Mouse (Mus musculus) cerebellum, adult 11 months (tissue): ENCODE results near the gene Zmynd15.
A peak's percentile ranks its signal among the peaks of the same experiment; 100 is the strongest.
"Not testable (repeated sequence)": the region's sequence is repeated elsewhere in the genome, so short reads cannot be mapped to it uniquely, and the experiment has no call there.

Source experiments
- DNase-seq: peaks from one replicate; pipeline ENCODE4 v3.0.0; 2022

The Zmynd15 gene

GRCm38 (mm10) chr11:70450926-70451325, 8.3 kb upstream of the Zmynd15 start:
- no peak for DNase-seq

- peak; percentile 96 for DNase-seq
These were observed 7.3 kb upstream of the Zmynd15 start, which contains the start of gene Med11 for GRCm38 (mm10) chr11:70451797-70452498. Gene Med11, plus strand, starts transcription at chr11:70451919.

GRCm38 (mm10) chr11:70453261-70454044, 5.8 kb upstream of the Zmynd15 start:
- no peak for DNase-seq

- DNase-seq, result no peak
These were observed 418 bp downstream of the Zmynd15 start, which contains the start of gene Cxcl16 for GRCm38 (mm10) chr11:70459601-70460101. Gene Cxcl16, minus strand, starts transcription at chr11:70459984.

- DNase-seq, result no peak
These were observed 4.7 kb downstream of the Zmynd15 start for GRCm38 (mm10) chr11:70463970-70464369.

GRCm38 (mm10) chr11:70465211-70465610, 6.0 kb downstream of the Zmynd15 start:
- no peak for DNase-seq

GRCm38 (mm10) chr11:70465824-70466223, 6.6 kb downstream of the Zmynd15 start:
- DNase-seq, result no peak

GRCm38 (mm10) chr11:70467902-70468619, 8.8 kb downstream of the Zmynd15 start:
- no peak for DNase-seq

- DNase-seq, result no peak
These were observed 10.5 kb downstream of the Zmynd15 start for GRCm38 (mm10) chr11:70469764-70470163.

- DNase-seq, result no peak
These were observed 13.5 kb downstream of the Zmynd15 start for GRCm38 (mm10) chr11:70472716-70473115.

- not testable (repeated sequence) for DNase-seq
These were observed 14.1 kb downstream of the Zmynd15 start for GRCm38 (mm10) chr11:70473291-70473690.

GRCm38 (mm10) chr11:70474872-70475534, 15.8 kb downstream of the Zmynd15 start:
- DNase-seq, result no peak

GRCm38 (mm10) chr11:70485498-70485897, 26.3 kb downstream of the Zmynd15 start:
- DNase-seq, result no peak

- DNase-seq, result no peak
These were observed 28.6 kb downstream of the Zmynd15 start for GRCm38 (mm10) chr11:70487816-70488215.

- no peak for DNase-seq
These were observed 29.9 kb downstream of the Zmynd15 start for GRCm38 (mm10) chr11:70489138-70489537.

GRCm38 (mm10) chr11:70489684-70490083, 30.5 kb downstream of the Zmynd15 start:
- no peak for DNase-seq

GRCm38 (mm10) chr11:70499566-70500475, 40.6 kb downstream of the Zmynd15 start:
- no peak for DNase-seq

GRCm38 (mm10) chr11:70500476-70500812, 41.2 kb downstream of the Zmynd15 start:
- DNase-seq, result no peak

- no peak for DNase-seq
These were observed 42.8 kb downstream of the Zmynd15 start for GRCm38 (mm10) chr11:70502018-70502417.

- no peak for DNase-seq
These were observed 45.7 kb downstream of the Zmynd15 start, which contains the start of gene Tm4sf5 for GRCm38 (mm10) chr11:70504970-70505369. Gene Tm4sf5, plus strand, starts transcription at chr11:70505244.

- DNase-seq, result no peak
These were observed 47.2 kb downstream of the Zmynd15 start for GRCm38 (mm10) chr11:70506385-70506784.
